Mouse (Mus musculus): ENCODE measurements around the gene Ceacam2. TPM values are rescaled to one million over a fixed set of nuclear protein-coding genes. Genes with fewer than 3 reads are reported as not detected.
"Not testable (repeated sequence)": the region's sequence is repeated elsewhere in the genome, so short reads cannot be mapped to it uniquely, and the experiment has no call there.

Gene Ceacam2
- total RNA-seq, 2 experiments from 2014 or later, result 0.29 to 0.63 TPM

DNA sequence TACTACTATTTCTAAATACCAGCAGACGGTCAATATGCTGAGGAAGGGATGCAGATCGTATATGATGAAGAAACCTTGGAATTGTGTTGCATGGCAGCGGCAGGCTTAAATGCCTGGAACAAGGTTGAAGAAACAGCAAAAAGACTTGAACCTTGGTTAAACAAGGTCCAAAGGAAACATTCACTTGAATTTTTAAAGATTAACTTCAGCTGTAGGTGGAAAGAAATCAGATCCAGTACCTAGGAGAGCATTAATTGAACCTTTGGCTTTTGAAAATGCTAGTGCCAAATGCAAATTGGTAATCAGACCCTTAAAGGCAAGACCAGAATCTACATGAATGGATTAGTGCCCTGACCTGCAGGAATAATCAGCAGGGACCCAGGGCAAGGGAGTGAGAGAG is 50.3 kb downstream of the Ceacam2 start:
- intact Hi-C loops (cut with DNase I), result loop anchor here (10.0 kb wide), 1 partner anchor 105 kb away; no protein-coding TSS in a partner anchor
- DNase-seq (ENCODE audit: low spot score in 2 of 2), result not testable (repeated sequence)

DNA sequence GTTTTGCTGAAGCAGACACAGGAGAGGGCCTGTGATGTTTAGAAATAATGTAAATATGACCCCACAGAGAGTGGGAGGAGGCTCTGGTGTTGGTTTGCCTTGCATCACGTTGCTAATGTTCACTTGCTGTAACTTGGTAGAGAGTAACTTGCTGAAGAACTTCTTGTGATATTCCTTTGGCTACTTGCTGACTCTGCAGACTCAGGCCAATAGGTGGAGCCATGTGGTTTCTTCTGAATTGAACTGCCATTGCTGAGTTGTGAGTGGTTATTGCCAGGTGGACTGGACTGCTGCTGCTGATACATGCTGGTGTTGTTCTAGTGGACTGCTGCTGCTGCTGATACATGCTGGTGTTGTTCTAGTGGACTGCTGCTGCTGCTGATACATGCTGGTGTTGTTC is 53.5 kb downstream of the Ceacam2 start:
- intact Hi-C loops (cut with DNase I), result loop anchor here (10.0 kb wide), 1 partner anchor 109 kb away; no protein-coding TSS in a partner anchor
- DNase-seq (ENCODE audit: low spot score in 2 of 2), result peak; percentile 29 to 30

DNA sequence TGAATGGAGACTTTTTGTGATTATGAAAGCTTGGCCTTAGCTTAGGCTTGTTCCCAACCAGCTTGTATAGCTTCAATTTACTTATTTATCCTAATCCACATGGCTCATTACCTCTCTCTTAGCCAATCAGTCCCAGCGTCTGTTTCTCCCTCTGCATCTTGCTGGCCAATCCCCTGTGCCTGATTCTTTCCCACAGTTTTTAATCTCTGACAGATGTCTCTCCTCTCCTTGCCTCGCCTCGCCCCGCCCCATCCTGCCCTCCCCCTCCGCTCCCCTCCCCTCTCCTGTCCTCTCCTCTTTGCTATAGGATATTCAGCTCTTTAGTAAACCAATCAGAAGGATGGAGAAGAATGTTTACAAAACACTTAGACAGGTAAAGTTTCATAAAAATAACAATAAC is 54.6 kb downstream of the Ceacam2 start:
- intact Hi-C loops (cut with DNase I), result loop anchor here (10.0 kb wide), 1 partner anchor 110 kb away; no protein-coding TSS in a partner anchor

DNA sequence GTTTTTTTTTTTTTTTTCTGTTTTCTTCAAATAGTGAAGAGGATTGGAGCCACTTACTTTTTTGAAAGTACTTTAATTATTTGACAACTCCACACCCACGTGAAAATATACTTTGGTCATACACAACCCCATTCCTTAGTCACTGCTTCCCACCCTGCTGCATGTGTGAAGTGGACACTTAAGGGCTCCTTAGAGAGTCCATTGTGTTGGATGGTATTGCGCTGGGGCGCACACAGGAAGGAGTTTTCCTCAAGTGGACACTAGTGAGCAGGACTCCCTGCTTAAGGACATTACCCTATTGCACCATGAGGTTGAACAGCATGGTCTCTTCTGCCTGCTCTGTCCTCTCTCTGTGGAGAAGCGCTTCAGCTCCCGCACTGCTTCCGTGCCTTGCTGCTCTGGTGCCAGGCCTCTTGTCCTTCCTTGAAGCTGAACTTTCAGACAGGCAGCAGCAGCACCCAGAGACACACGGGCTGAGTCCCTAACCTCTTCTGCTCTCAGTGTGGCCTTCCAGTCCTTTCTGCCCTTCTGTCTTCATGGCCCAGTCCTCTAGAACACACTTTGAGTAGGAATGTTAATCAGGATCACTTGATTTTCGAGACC is 56.4 kb downstream of the Ceacam2 start:
- intact Hi-C loops (cut with DNase I), result loop anchor here (10.0 kb wide), 1 partner anchor 112 kb away; no protein-coding TSS in a partner anchor
- no peak for DNase-seq (ENCODE audit: low spot score in 2 of 2)

More for the DNA sequence above, 54.6 kb downstream of the Ceacam2 start:
- DNase-seq (ENCODE audit: low spot score in 2 of 2), result no peak

DNA sequence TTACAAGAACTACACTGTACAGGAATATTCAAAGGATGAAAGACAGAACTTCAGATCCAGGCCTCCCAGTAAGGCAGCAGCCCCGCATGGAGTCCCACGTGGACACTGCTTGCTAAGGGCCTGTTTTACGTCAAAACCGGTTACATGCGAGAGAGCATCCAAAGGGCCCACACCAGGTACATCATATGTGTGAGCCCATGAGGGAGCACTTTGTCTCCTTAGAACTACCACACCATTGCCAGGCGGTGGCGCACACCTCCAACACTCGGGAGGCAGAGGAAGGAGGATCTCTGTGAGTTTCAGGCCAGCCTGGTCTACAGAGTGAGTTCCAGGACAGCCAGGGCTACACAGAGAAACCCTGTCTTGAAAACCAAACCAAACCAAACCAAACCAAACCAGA is 58.9 kb downstream of the Ceacam2 start:
- intact Hi-C loops (cut with DNase I), result loop anchor here (10.0 kb wide), 1 partner anchor 114 kb away; no protein-coding TSS in a partner anchor
- DNase-seq (ENCODE audit: low spot score in 2 of 2), result not testable (repeated sequence)

DNA sequence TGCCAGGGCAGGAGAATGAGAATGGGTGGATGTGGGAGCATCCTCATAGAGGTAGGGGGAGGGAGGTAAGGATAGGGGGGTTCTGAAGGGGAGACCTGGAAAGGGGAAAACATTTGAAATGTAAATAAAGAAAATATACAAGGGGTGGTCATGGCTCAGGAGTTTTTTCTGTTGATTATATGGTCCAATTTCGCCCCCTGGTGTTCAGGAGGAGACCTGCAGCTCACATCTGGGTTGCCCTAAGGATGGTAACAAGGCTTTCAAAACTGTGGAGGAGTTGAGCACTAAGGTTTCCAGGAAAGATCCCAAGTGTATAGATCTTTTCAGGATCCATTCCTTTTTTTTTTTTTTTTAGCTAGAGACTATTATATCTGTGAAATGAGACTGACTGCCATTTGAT is 60.2 kb downstream of the Ceacam2 start:
- intact Hi-C loops (cut with DNase I), result loop anchor here (1.0 kb wide), 1 partner anchor 53 kb away; no protein-coding TSS in a partner anchor

DNA sequence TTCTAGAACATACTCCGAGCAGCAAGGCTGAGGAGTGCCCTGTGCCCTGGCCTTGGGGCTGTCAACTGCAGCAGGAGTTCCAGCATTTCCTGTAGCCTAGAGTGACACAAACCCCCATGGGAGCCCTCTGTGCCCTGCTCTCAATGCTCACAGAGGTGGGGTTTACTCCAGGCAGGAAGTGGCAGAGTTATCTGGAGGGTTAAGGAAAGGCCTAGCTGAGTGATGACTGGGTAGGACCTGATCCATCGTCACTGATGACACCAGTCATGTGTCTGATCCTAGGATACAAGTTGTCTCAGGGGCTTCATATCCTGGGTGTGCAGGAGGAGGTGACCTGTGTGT is 61.9 kb downstream of the Ceacam2 start:
- intact Hi-C loops (cut with DNase I), result loop anchor here (2.0 kb wide), 1 partner anchor 63 kb away; no protein-coding TSS in a partner anchor
- DNase-seq (ENCODE audit: low spot score in 2 of 2), result not testable (repeated sequence)

More for the DNA sequence above, 60.2 kb downstream of the Ceacam2 start:
- DNase-seq (ENCODE audit: low spot score in 2 of 2), result peak in 1 of 2 experiments; percentile 34

DNA sequence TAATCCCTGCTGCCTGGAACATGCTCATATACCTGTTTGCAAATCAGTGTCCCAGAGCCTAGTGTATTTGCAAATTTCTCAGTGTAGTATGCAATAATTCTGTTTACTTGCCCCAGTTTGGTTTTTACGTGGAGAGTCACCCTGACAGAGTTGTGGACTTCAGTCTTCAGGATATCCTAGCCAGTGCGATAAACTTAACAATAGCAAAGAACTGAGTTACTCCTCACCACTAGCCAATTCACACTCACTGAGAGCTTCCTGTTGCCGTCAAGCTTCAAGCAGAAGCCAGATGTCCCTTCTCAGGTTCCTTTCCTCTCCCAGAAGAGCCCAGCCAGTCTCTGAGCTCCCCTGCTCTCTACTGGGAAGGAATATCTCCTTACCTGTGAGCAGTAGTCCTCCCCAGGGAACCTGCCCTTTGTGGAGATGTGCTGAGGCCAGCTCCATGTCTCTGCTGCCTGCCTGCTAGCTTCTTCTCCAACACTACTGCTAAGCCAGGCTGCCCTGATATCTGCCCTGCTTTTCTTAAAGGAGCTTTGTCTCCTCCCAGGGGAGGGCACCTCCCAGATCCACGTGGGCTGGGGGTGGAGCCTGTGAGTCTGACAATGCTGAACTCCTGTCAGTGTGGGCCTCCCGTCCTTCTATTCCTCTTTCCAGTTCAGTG is 62.4 kb downstream of the Ceacam2 start, which contains the start of gene Ceacam1:
TSS of gene Ceacam1 (minus strand) at position 513 of the 661 bp plus-strand sequence.
- intact Hi-C loops (cut with DNase I), result loop anchor here (2.0 kb wide), 1 partner anchor 64 kb away; no protein-coding TSS in a partner anchor
- DNase-seq (ENCODE audit: low spot score in 2 of 2), result peak in 1 of 2 experiments; percentile 23

DNA sequence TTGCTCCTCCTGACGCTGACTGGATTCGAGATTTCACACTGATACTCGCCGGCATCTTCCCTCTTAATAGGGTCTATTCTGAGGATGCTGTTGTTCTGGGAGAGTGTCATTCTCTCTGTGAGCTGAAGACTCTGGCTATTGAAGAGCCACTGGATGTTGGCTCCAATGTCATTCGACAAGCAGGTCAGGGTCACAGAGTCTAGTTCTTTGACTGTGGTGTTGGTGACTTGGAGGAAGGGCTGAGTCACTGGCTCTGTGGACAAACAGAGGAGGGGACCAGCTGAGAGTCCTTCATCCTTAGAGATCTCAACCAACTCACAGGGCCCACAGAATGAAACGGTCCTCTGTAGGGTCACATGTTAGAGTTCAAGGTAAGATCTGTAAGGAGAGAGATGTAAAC is 67.8 kb downstream of the Ceacam2 start:
- DNase-seq (ENCODE audit: low spot score in 2 of 2); intact Hi-C loops (cut with DNase I): not testable (repeated sequence)

Other genes with a start within 250 kb of the Ceacam2 start
- gene Pafah1b3, start 241.9 kb downstream of the Ceacam2 start, total RNA-seq (2021), result 10 to 100 TPM; 25.2 to 32.2 TPM
- under 1 TPM in 1 of 2 experiments, not detected in 1; 0.29 TPM for gene Prr19, start 238.4 kb downstream of the Ceacam2 start, total RNA-seq (2021)
- 10 to 100 TPM; 70.9 to 76.8 TPM for gene Tmem145, start 233.8 kb downstream of the Ceacam2 start, total RNA-seq (2021)
- 10 to 100 TPM; 97.4 to 97.8 TPM for gene Megf8, start 222.7 kb downstream of the Ceacam2 start, total RNA-seq (2021)
- gene Cnfn, start 170.1 kb downstream of the Ceacam2 start, total RNA-seq (2021), result not detected
- gene Lipe, start 141.1 kb downstream of the Ceacam2 start, total RNA-seq (2021), result 1 to 10 TPM; 5.6 to 6.3 TPM
- gene Cxcl17, start 127.0 kb downstream of the Ceacam2 start, total RNA-seq (2021), result not detected
- gene Ceacam1, start 62.3 kb downstream of the Ceacam2 start, total RNA-seq (2021), result 1 to 10 TPM; 2.9 to 3.0 TPM
- gene Erich4, start 76.0 kb upstream of the Ceacam2 start, total RNA-seq (2021), result not detected
- gene Dmac2, start 79.6 kb upstream of the Ceacam2 start, total RNA-seq (2021), result 10 to 100 TPM; 35.7 to 39.6 TPM
- gene B3gnt8, start 86.8 kb upstream of the Ceacam2 start, total RNA-seq (2021), result 1 to 10 TPM in 1 of 2 experiments, under 1 TPM in 1; 0.91 to 1.0 TPM
- gene Bckdha, start 119.1 kb upstream of the Ceacam2 start, total RNA-seq (2021), result 10 to 100 TPM; 32.0 to 32.7 TPM
- 10 to 100 TPM; 22.6 to 23.9 TPM for gene Exosc5, start 119.3 kb upstream of the Ceacam2 start, total RNA-seq (2021)
- 10 to 100 TPM; 40.2 to 48.8 TPM for gene Tmem91, start 135.3 kb upstream of the Ceacam2 start, total RNA-seq (2021)
- 10 to 100 TPM; 25.5 to 30.1 TPM for gene B9d2, start 140.9 kb upstream of the Ceacam2 start, total RNA-seq (2021)
- 10 to 100 TPM; 10.9 to 11.1 TPM for gene Tgfb1, start 147.1 kb upstream of the Ceacam2 start, total RNA-seq (2021)
- gene Ccdc97, start 179.2 kb upstream of the Ceacam2 start, total RNA-seq (2021), result 10 to 100 TPM; 56.2 to 56.7 TPM
- gene Hnrnpul1, start 214.9 kb upstream of the Ceacam2 start, total RNA-seq (2021), result 100 to 1,000 TPM; 102 to 103 TPM
- gene Axl, start 248.8 kb upstream of the Ceacam2 start, total RNA-seq (2021), result 10 to 100 TPM; 35.9 to 38.8 TPM

All from left cerebral cortex, postnatal 14 days (tissue).